Mouse (Mus musculus): ENCODE results near the gene Drc1. TPM values are rescaled to one million over a fixed set of nuclear protein-coding genes. Genes with fewer than 3 reads are reported as not detected.

Drc1 gene
- polyA plus RNA-seq, 1 experiment from 2014 or later: 4.4 TPM

GRCm38 (mm10) chr5:30341601-30342365 is 60.6 kb downstream of the Drc1 start:
- WGBS: 85% methylated on average over 11 of the region's 11 CpGs
- H3K36me3 ChIP-seq: no peaks in the 10 kb centered on the region
- H3K4me1 ChIP-seq (replicated peaks): peaks cover 8% of the 10 kb centered on the region
- peaks cover 15% of the 10 kb centered on the region for H3K27me3 ChIP-seq
- no peak overlapping the region for H3K9ac ChIP-seq
- H3K9me3 ChIP-seq: no peaks in the 10 kb centered on the region
- no peak overlapping the region for H3K4me3 ChIP-seq
- no peak overlapping the region for H3K27ac ChIP-seq
- no peak for ATAC-seq (ENCODE audit: low FRiP score)
- no peak overlapping the region for H3K4me2 ChIP-seq

- Histone ChIP-seq H3K4me1 (replicated peaks) (peaks cover 8% of the 10 kb centered on the region), H3K27me3 (peaks cover 15% of the 10 kb centered on the region), H3K4me3 (peak overlapping the region; percentile 28), H3K9me3 (no peaks in the 10 kb centered on the region), H3K4me2 (peak overlapping the region; percentile 53), H3K36me3 (no peaks in the 10 kb centered on the region), H3K27ac (no peak overlapping the region), H3K9ac (peak overlapping the region; percentile 39; the same call in 1 of the 2 replicates)
- 8% methylated on average over 17 of the region's 17 CpGs for WGBS
- ATAC-seq (ENCODE audit: low FRiP score): 0 out of 2 replicates have a peak, but pooled peaks have one; percentile 46
Measured at GRCm38 (mm10) chr5:30342601-30343015, 61.4 kb downstream of the Drc1 start.

GRCm38 (mm10) chr5:30343107-30343506 is 61.9 kb downstream of the Drc1 start:
- peak overlapping the region; percentile 53 for H3K4me2 ChIP-seq
- H3K9me3 ChIP-seq: no peaks in the 10 kb centered on the region
- H3K36me3 ChIP-seq: no peaks in the 10 kb centered on the region
- peaks cover 15% of the 10 kb centered on the region for H3K27me3 ChIP-seq
- peaks cover 8% of the 10 kb centered on the region for H3K4me1 ChIP-seq (replicated peaks)
- 3% methylated on average over 9 of the region's 9 CpGs for WGBS
- H3K27ac ChIP-seq: no peak overlapping the region
- peak; percentile 66; the same call in 1 of the 2 replicates for ATAC-seq (ENCODE audit: low FRiP score)
- H3K9ac ChIP-seq: peak overlapping the region; percentile 39; the same call in 1 of the 2 replicates
- peak overlapping the region; percentile 28 for H3K4me3 ChIP-seq

- H3K4me3 ChIP-seq: no peak overlapping the region
- no peak overlapping the region for H3K27ac ChIP-seq
- H3K27me3 ChIP-seq: peaks cover 15% of the 10 kb centered on the region
- H3K9ac ChIP-seq: no peak overlapping the region
- no peak for ATAC-seq (ENCODE audit: low FRiP score)
- H3K4me2 ChIP-seq: no peak overlapping the region
- WGBS: 77% methylated on average over 5 of the region's 5 CpGs
- peaks cover 8% of the 10 kb centered on the region for H3K4me1 ChIP-seq (replicated peaks)
- H3K9me3 ChIP-seq: no peaks in the 10 kb centered on the region
- H3K36me3 ChIP-seq: no peaks in the 10 kb centered on the region
Measured at GRCm38 (mm10) chr5:30343886-30344285, 62.7 kb downstream of the Drc1 start.

GRCm38 (mm10) chr5:30353605-30354004 is 72.4 kb downstream of the Drc1 start:
- no peak for ATAC-seq (ENCODE audit: low FRiP score)
- Histone ChIP-seq H3K4me2 (no peak overlapping the region), H3K27ac (no peak overlapping the region), H3K9me3 (no peaks in the 10 kb centered on the region), H3K36me3 (no peaks in the 10 kb centered on the region), H3K9ac (no peak overlapping the region), H3K27me3 (no peaks in the 10 kb centered on the region), H3K4me1 (replicated peaks) (no peaks in the 10 kb centered on the region), H3K4me3 (no peak overlapping the region)
- 77% methylated on average over 3 of the region's 3 CpGs for WGBS

GRCm38 (mm10) chr5:30355114-30355513 is 73.9 kb downstream of the Drc1 start:
- no peak overlapping the region for H3K4me3 ChIP-seq
- H3K4me2 ChIP-seq: no peak overlapping the region
- no peak overlapping the region for H3K9ac ChIP-seq
- H3K27ac ChIP-seq: no peak overlapping the region
- H3K9me3 ChIP-seq: no peaks in the 10 kb centered on the region
- H3K4me1 ChIP-seq (replicated peaks): no peaks in the 10 kb centered on the region
- ATAC-seq (ENCODE audit: low FRiP score): no peak
- H3K36me3 ChIP-seq: no peaks in the 10 kb centered on the region
- H3K27me3 ChIP-seq: no peaks in the 10 kb centered on the region
- WGBS: 79% methylated on average over 7 of the region's 7 CpGs

- Histone ChIP-seq H3K27ac (no peak overlapping the region), H3K4me2 (no peak overlapping the region), H3K4me3 (no peak overlapping the region), H3K36me3 (no peaks in the 10 kb centered on the region), H3K9me3 (no peaks in the 10 kb centered on the region), H3K4me1 (replicated peaks) (no peaks in the 10 kb centered on the region), H3K27me3 (no peaks in the 10 kb centered on the region), H3K9ac (no peak overlapping the region)
- 87% methylated on average over 14 of the region's 14 CpGs for WGBS
- no peak for ATAC-seq (ENCODE audit: low FRiP score)
Measured at GRCm38 (mm10) chr5:30355559-30356159, 74.5 kb downstream of the Drc1 start.

- no peak overlapping the region for H3K9ac ChIP-seq
- H3K27ac ChIP-seq: no peak overlapping the region
- no peak for ATAC-seq (ENCODE audit: low FRiP score)
- no peaks in the 10 kb centered on the region for H3K27me3 ChIP-seq
- no peak overlapping the region for H3K4me3 ChIP-seq
- no peak overlapping the region for H3K4me2 ChIP-seq
- no peaks in the 10 kb centered on the region for H3K36me3 ChIP-seq
- WGBS: 79% methylated on average over 7 of the region's 7 CpGs
- H3K9me3 ChIP-seq: no peaks in the 10 kb centered on the region
- no peaks in the 10 kb centered on the region for H3K4me1 ChIP-seq (replicated peaks)
Measured at GRCm38 (mm10) chr5:30356647-30357046, 75.5 kb downstream of the Drc1 start.

GRCm38 (mm10) chr5:30358436-30359099 is 77.4 kb downstream of the Drc1 start:
- Histone ChIP-seq H3K9me3 (no peaks in the 10 kb centered on the region), H3K4me1 (replicated peaks) (no peaks in the 10 kb centered on the region), H3K27me3 (no peaks in the 10 kb centered on the region), H3K4me3 (no peak overlapping the region), H3K4me2 (no peak overlapping the region), H3K9ac (no peak overlapping the region), H3K36me3 (no peaks in the 10 kb centered on the region), H3K27ac (no peak overlapping the region)
- 89% methylated on average over 10 of the region's 10 CpGs for WGBS
- ATAC-seq (ENCODE audit: low FRiP score): no peak

GRCm38 (mm10) chr5:30367405-30367804 is 86.2 kb downstream of the Drc1 start:
- ATAC-seq (ENCODE audit: low FRiP score): no peak
- H3K4me2 ChIP-seq: no peak overlapping the region

GRCm38 (mm10) chr5:30369426-30369825 is 88.2 kb downstream of the Drc1 start:
- no peaks in the 10 kb centered on the region for H3K9me3 ChIP-seq
- no peaks in the 10 kb centered on the region for H3K27me3 ChIP-seq
- no peak overlapping the region for H3K4me3 ChIP-seq
- no peaks in the 10 kb centered on the region for H3K36me3 ChIP-seq
- no peak for ATAC-seq (ENCODE audit: low FRiP score)
- no peak overlapping the region for H3K9ac ChIP-seq
- no peak overlapping the region for H3K27ac ChIP-seq
- H3K4me1 ChIP-seq (replicated peaks): no peaks in the 10 kb centered on the region
- 90% methylated on average over 5 of the region's 5 CpGs for WGBS
- no peak overlapping the region for H3K4me2 ChIP-seq

More at GRCm38 (mm10) chr5:30367405-30367804, 86.2 kb downstream of the Drc1 start:
- no peaks in the 10 kb centered on the region for H3K27me3 ChIP-seq
- H3K4me3 ChIP-seq: no peak overlapping the region
- no peaks in the 10 kb centered on the region for H3K9me3 ChIP-seq
- no peaks in the 10 kb centered on the region for H3K36me3 ChIP-seq
- 83% methylated on average over 8 of the region's 8 CpGs for WGBS
- H3K9ac ChIP-seq: no peak overlapping the region
- no peaks in the 10 kb centered on the region for H3K4me1 ChIP-seq (replicated peaks)
- no peak overlapping the region for H3K27ac ChIP-seq

GRCm38 (mm10) chr5:30382876-30383275 is 101.7 kb downstream of the Drc1 start:
- Histone ChIP-seq H3K36me3 (no peaks in the 10 kb centered on the region), H3K4me2 (no peak overlapping the region), H3K9ac (no peak overlapping the region), H3K27me3 (no peaks in the 10 kb centered on the region), H3K9me3 (no peaks in the 10 kb centered on the region), H3K4me1 (replicated peaks) (no peaks in the 10 kb centered on the region), H3K4me3 (no peak overlapping the region), H3K27ac (no peak overlapping the region)
- WGBS: 69% methylated on average over 7 of the region's 7 CpGs
- ATAC-seq (ENCODE audit: low FRiP score): no peak
